Mouse (Mus musculus): ENCODE measurements at regions not wholly inside any gene's neighbourhood (a gene's known extent, or its start where the extent isn't known, plus 50 kb on each side); places are given as distances from the start of the nearest gene placed in this dataset. TPM values are rescaled to one million over a fixed set of nuclear protein-coding genes. Genes with fewer than 3 reads are reported as not detected.

DNA sequence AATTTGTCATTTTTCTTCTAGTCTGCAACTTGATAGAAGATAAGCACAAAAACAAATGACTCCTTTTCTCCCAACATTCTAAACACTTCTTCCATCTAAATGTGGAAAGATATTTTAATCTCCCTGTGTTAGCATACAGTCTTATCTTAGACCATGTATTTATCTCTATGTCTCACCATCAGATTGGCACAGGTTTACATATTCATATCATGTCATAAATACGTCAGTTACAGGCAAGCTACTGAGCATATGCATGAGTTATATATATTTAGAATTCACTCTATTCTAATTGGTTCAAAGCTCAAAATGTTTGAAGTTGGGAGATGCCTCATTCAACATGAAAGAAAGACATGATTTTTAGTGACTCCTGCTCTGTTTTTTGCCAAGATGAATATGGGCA lies 405.6 kb upstream of the Fat1 start:
- H3K4me3 ChIP-seq: no peak overlapping the region
- H3K27me3 ChIP-seq: no peaks in the 10 kb centered on the region
- H3K4me2 ChIP-seq: no peak overlapping the region
- no peaks in the 10 kb centered on the region for H3K36me3 ChIP-seq
- H3K9ac ChIP-seq: no peak overlapping the region
- WGBS: 69% methylated on average over 1 of the region's 1 CpGs
- H3K4me1 ChIP-seq: peaks cover 7% of the 10 kb centered on the region; the same call in 1 of the 2 replicates
- no peak for ATAC-seq (ENCODE audit: insufficient number of reproducible peaks, low FRiP score, low TSS enrichment, low read depth)
- H3K9me3 ChIP-seq: no peaks in the 10 kb centered on the region
- H3K27ac ChIP-seq: no peak overlapping the region

DNA sequence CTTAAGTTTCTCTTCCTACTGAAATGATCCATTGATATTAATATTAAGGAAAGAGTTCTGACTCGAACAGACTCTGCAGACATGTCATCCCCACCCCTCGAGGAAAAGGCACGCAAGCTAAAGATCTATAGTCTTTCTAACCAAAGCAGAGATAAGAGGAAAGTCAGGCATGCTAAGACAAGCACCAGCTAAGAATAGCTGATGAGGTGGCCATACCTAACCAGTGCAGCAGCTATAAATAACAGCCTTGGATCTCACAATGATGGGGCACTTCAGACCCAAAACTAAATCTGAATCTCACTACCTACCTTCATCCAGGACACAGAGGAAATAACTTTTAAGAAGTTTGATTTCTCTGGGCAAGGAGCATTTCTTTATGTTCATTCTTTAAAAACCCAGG lies 386.4 kb upstream of the Fat1 start:
- Histone ChIP-seq H3K27me3 (no peaks in the 10 kb centered on the region), H3K4me2 (no peak overlapping the region), H3K9ac (no peak overlapping the region), H3K4me1 (no peaks in the 10 kb centered on the region), H3K9me3 (no peaks in the 10 kb centered on the region), H3K4me3 (no peak overlapping the region), H3K27ac (no peak overlapping the region), H3K36me3 (no peaks in the 10 kb centered on the region)
- ATAC-seq (ENCODE audit: insufficient number of reproducible peaks, low FRiP score, low TSS enrichment, low read depth): no peak
- 83% methylated on average over 3 of the region's 3 CpGs for WGBS

DNA sequence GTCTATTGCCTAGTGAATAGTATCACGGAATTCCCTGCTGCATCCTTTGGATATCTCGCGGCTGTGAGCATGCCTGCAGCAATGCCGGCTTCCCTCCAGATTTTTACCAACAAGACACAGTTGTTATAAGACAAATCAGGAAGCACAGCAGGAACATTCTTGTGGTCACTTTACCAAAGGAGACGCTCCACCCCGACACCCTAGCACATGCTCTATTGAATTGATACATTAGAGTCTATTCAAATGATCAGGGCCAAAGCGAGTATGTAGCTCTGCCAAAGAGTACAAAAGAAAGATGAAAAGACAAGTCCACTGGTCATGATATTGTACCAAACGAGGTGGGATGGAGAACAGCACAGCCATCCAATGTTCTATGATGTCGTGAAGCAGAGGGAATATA lies 376.1 kb upstream of the Fat1 start:
- no peaks in the 10 kb centered on the region for H3K4me1 ChIP-seq
- no peaks in the 10 kb centered on the region for H3K36me3 ChIP-seq
- H3K4me3 ChIP-seq: no peak overlapping the region
- no peaks in the 10 kb centered on the region for H3K9me3 ChIP-seq
- 83% methylated on average over 9 of the region's 9 CpGs for WGBS
- H3K4me2 ChIP-seq: no peak overlapping the region
- H3K27me3 ChIP-seq: no peaks in the 10 kb centered on the region
- no peak overlapping the region for H3K27ac ChIP-seq
- no peak overlapping the region for H3K9ac ChIP-seq
- no peak for ATAC-seq (ENCODE audit: insufficient number of reproducible peaks, low FRiP score, low TSS enrichment, low read depth)

DNA sequence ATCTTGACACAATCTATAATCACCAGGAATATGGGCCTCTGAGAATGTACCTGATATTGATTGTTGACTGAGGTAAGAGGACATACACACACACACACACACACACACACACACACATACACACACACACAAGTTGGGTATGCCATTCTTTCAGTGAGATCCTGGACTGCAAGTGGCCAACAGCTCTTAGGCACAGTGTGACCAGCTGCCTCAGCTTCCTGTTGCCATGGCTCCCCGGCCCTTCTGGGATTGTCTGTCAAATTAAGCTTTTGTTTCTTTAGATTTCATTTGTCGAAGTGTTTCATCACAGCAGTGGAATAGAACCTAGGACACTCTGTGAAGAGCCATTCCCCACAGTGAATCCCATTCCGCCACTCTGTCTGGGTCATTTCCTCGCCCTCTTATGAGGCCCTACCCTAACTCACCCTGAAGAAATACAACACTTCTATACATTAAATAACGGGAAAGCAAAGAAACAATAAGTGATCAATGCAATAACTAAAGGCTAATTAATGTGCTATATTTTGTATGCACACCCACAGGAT lies 358.9 kb upstream of the Fat1 start:
- Histone ChIP-seq H3K27ac (no peak overlapping the region), H3K36me3 (no peaks in the 10 kb centered on the region), H3K9ac (no peak overlapping the region), H3K27me3 (no peaks in the 10 kb centered on the region), H3K4me2 (no peak overlapping the region), H3K9me3 (no peaks in the 10 kb centered on the region), H3K4me3 (no peak overlapping the region), H3K4me1 (no peaks in the 10 kb centered on the region; the same call in 1 of the 2 replicates)
- WGBS: 85% methylated on average over 5 of the region's 5 CpGs
- ATAC-seq (ENCODE audit: insufficient number of reproducible peaks, low FRiP score, low TSS enrichment, low read depth): no peak

DNA sequence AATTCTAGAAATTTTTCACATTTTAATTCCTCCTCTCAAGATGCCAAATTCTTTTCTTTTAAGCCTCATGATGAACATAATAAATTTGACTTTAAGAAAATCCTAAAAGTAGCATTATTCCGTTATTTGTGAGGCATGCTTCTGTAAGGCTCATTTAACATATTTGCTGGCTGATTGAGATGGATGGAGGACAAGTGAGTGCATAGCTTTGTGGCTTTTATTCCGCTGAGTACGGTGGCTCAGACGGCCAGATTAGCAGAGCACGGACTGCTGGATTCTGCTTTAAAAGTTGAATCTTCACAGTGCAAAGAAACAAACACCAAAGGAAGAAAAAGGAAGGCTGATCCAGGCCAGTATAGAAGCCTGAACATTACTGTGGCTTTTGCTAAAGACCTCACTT lies 358.3 kb upstream of the Fat1 start:
- Histone ChIP-seq H3K36me3 (no peaks in the 10 kb centered on the region), H3K4me1 (no peaks in the 10 kb centered on the region; the same call in 1 of the 2 replicates), H3K4me3 (no peak overlapping the region), H3K9ac (no peak overlapping the region), H3K27me3 (no peaks in the 10 kb centered on the region), H3K4me2 (no peak overlapping the region), H3K27ac (no peak overlapping the region), H3K9me3 (no peaks in the 10 kb centered on the region)
- ATAC-seq (ENCODE audit: insufficient number of reproducible peaks, low FRiP score, low TSS enrichment, low read depth): no peak
- WGBS: 62% methylated on average over 5 of the region's 5 CpGs

Small RNA genes lying in the stretch of these regions (microRNA-seq; reads per million reads assigned to microRNA genes)
- gene Gm26241: not detected
